Mouse (Mus musculus): Measurements from ENCODE around the gene Gm973. TPM values are rescaled to one million over a fixed set of nuclear protein-coding genes. Genes with fewer than 3 reads are reported as not detected.

The Gm973 gene
- polyA plus RNA-seq, 1 experiment from 2014 or later: not detected

GRCm38 (mm10) chr1:59574262-59575187 lies 58.5 kb downstream of the Gm973 start:
- H3K27ac ChIP-seq: no peak overlapping the region
- WGBS (ENCODE audit: missing documents): 83% methylated on average over 20 of the region's 21 CpGs
- no peaks in the 10 kb centered on the region for H3K79me2 ChIP-seq (ENCODE audit: inconsistent target)
- H3K4me3 ChIP-seq (ENCODE audit: inconsistent target): no peak overlapping the region
- H3K36me3 ChIP-seq (ENCODE audit: inconsistent target): no peaks in the 10 kb centered on the region

GRCm38 (mm10) chr1:59578770-59579169 lies 62.7 kb downstream of the Gm973 start:
- no peaks in the 10 kb centered on the region for H3K79me2 ChIP-seq (ENCODE audit: inconsistent target)
- 95% methylated on average over 4 of the region's 4 CpGs for WGBS (ENCODE audit: missing documents)
- no peak overlapping the region for H3K4me3 ChIP-seq (ENCODE audit: inconsistent target)
- no peak overlapping the region for H3K27ac ChIP-seq
- H3K36me3 ChIP-seq (ENCODE audit: inconsistent target): no peaks in the 10 kb centered on the region

- H3K79me2 ChIP-seq (ENCODE audit: inconsistent target): no peaks in the 10 kb centered on the region
These were observed 63.3 kb downstream of the Gm973 start for GRCm38 (mm10) chr1:59579327-59579726.

GRCm38 (mm10) chr1:59580131-59580751 lies 64.2 kb downstream of the Gm973 start:
- Histone ChIP-seq H3K79me2 (ENCODE audit: inconsistent target) (no peaks in the 10 kb centered on the region), H3K36me3 (ENCODE audit: inconsistent target) (no peaks in the 10 kb centered on the region), H3K4me3 (ENCODE audit: inconsistent target) (no peak overlapping the region), H3K27ac (no peak overlapping the region)
- 80% methylated on average over 8 of the region's 8 CpGs for WGBS (ENCODE audit: missing documents)

More at GRCm38 (mm10) chr1:59579327-59579726, 63.3 kb downstream of the Gm973 start:
- no peak overlapping the region for H3K27ac ChIP-seq
- H3K4me3 ChIP-seq (ENCODE audit: inconsistent target): no peak overlapping the region
- 100% methylated on average over 5 of the region's 5 CpGs for WGBS (ENCODE audit: missing documents)
- H3K36me3 ChIP-seq (ENCODE audit: inconsistent target): no peaks in the 10 kb centered on the region

- H3K79me2 ChIP-seq (ENCODE audit: inconsistent target): no peaks in the 10 kb centered on the region
- H3K27ac ChIP-seq: no peak overlapping the region
- whole genome bisulfite sequencing (ENCODE audit: missing documents): 91% methylated on average over 3 of the region's 3 CpGs
- no peak overlapping the region for H3K4me3 ChIP-seq (ENCODE audit: inconsistent target)
- no peaks in the 10 kb centered on the region for H3K36me3 ChIP-seq (ENCODE audit: inconsistent target)
These were observed 64.8 kb downstream of the Gm973 start for GRCm38 (mm10) chr1:59580880-59581279.

- H3K27ac ChIP-seq: no peak overlapping the region
- WGBS (ENCODE audit: missing documents): 18% methylated on average over 16 of the region's 18 CpGs
- no peaks in the 10 kb centered on the region for H3K79me2 ChIP-seq (ENCODE audit: inconsistent target)
- no peaks in the 10 kb centered on the region for H3K36me3 ChIP-seq (ENCODE audit: inconsistent target)
- H3K4me3 ChIP-seq (ENCODE audit: inconsistent target): peak overlapping the region; percentile 15; the same call in 1 of the 2 replicates
These were observed 68.8 kb downstream of the Gm973 start for GRCm38 (mm10) chr1:59584656-59585410.

- WGBS (ENCODE audit: missing documents): 100% methylated on average over 1 of the region's 1 CpGs
- Histone ChIP-seq H3K36me3 (ENCODE audit: inconsistent target) (no peaks in the 10 kb centered on the region), H3K4me3 (ENCODE audit: inconsistent target) (no peak overlapping the region), H3K27ac (no peak overlapping the region), H3K79me2 (ENCODE audit: inconsistent target) (no peaks in the 10 kb centered on the region)
These were observed 73.2 kb downstream of the Gm973 start for GRCm38 (mm10) chr1:59589271-59589670.

GRCm38 (mm10) chr1:59592359-59592758 lies 76.3 kb downstream of the Gm973 start:
- WGBS (ENCODE audit: missing documents): 87% methylated on average over 10 of the region's 10 CpGs
- no peak overlapping the region for H3K4me3 ChIP-seq (ENCODE audit: inconsistent target)
- no peak overlapping the region for H3K27ac ChIP-seq
- no peaks in the 10 kb centered on the region for H3K79me2 ChIP-seq (ENCODE audit: inconsistent target)
- no peaks in the 10 kb centered on the region for H3K36me3 ChIP-seq (ENCODE audit: inconsistent target)

GRCm38 (mm10) chr1:59592876-59593275 lies 76.8 kb downstream of the Gm973 start:
- WGBS (ENCODE audit: missing documents): 39% methylated on average over 12 of the region's 12 CpGs
- Histone ChIP-seq H3K36me3 (ENCODE audit: inconsistent target) (no peaks in the 10 kb centered on the region), H3K79me2 (ENCODE audit: inconsistent target) (no peaks in the 10 kb centered on the region), H3K4me3 (ENCODE audit: inconsistent target) (no peak overlapping the region), H3K27ac (peak overlapping the region; percentile 60; the same call in 1 of the 2 replicates)

- no peaks in the 10 kb centered on the region for H3K79me2 ChIP-seq (ENCODE audit: inconsistent target)
- WGBS (ENCODE audit: missing documents): 0% methylated on average over 2 of the region's 2 CpGs
- no peaks in the 10 kb centered on the region for H3K36me3 ChIP-seq (ENCODE audit: inconsistent target)
- H3K4me3 ChIP-seq (ENCODE audit: inconsistent target): no peak overlapping the region
- peak overlapping the region; percentile 60 for H3K27ac ChIP-seq
These were observed 77.6 kb downstream of the Gm973 start for GRCm38 (mm10) chr1:59593622-59594035.

GRCm38 (mm10) chr1:59594586-59595266 lies 78.7 kb downstream of the Gm973 start:
- H3K36me3 ChIP-seq (ENCODE audit: inconsistent target): no peaks in the 10 kb centered on the region
- H3K79me2 ChIP-seq (ENCODE audit: inconsistent target): no peaks in the 10 kb centered on the region
- WGBS (ENCODE audit: missing documents): 91% methylated on average over 11 of the region's 11 CpGs
- no peak overlapping the region for H3K27ac ChIP-seq
- no peak overlapping the region for H3K4me3 ChIP-seq (ENCODE audit: inconsistent target)

GRCm38 (mm10) chr1:59595609-59596008 lies 79.5 kb downstream of the Gm973 start:
- Histone ChIP-seq H3K27ac (no peak overlapping the region), H3K79me2 (ENCODE audit: inconsistent target) (no peaks in the 10 kb centered on the region), H3K4me3 (ENCODE audit: inconsistent target) (no peak overlapping the region), H3K36me3 (ENCODE audit: inconsistent target) (no peaks in the 10 kb centered on the region)
- 94% methylated on average over 5 of the region's 9 CpGs for WGBS (ENCODE audit: missing documents)

- 68% methylated on average over 11 of the region's 11 CpGs for WGBS (ENCODE audit: missing documents)
- no peak overlapping the region for H3K27ac ChIP-seq
- no peak overlapping the region for H3K4me3 ChIP-seq (ENCODE audit: inconsistent target)
- H3K79me2 ChIP-seq (ENCODE audit: inconsistent target): no peaks in the 10 kb centered on the region
- no peaks in the 10 kb centered on the region for H3K36me3 ChIP-seq (ENCODE audit: inconsistent target)
These were observed 86.7 kb downstream of the Gm973 start for GRCm38 (mm10) chr1:59602531-59603416.

Measured in macrophage (primary cell).